Mouse (Mus musculus): Measurements from ENCODE around the gene Vmn2r32.
"Not testable (repeated sequence)": the region's sequence is repeated elsewhere in the genome, so short reads cannot be mapped to it uniquely, and the experiment has no call there.

The Vmn2r32 gene

DNA sequence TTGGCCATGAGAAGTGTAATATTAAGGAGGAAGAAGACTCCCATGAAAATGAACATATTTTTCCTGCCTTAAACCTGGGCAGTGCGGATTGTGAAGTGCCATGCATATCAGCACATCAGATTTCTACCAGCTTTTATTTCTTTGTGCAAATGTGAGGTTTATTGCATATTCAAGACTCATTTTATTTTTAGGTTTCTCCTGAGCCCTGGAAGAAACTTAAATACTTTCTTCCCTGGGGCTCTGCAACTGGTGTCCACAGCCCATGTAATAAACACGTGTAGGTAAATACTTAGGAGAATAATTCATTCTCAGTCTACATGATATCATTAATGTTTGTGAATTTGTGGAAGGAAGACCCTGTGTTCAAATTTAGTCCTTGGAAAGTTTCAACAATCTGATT is at the start of gene Vmn2r32:
TSS of gene Vmn2r32 (minus strand) at position 101 of the 400 bp plus-strand sequence.
- DNase-seq, result not testable (repeated sequence)

All from heart, adult 11 months (tissue).